Mouse (Mus musculus) thymus, postnatal 4 days (tissue): Measurements from ENCODE around the gene Apbb2.

Experiments used
- DNase-seq: peaks from one replicate; pipeline ENCODE4 v3.0.0; 2021

Gene Apbb2

DNA sequence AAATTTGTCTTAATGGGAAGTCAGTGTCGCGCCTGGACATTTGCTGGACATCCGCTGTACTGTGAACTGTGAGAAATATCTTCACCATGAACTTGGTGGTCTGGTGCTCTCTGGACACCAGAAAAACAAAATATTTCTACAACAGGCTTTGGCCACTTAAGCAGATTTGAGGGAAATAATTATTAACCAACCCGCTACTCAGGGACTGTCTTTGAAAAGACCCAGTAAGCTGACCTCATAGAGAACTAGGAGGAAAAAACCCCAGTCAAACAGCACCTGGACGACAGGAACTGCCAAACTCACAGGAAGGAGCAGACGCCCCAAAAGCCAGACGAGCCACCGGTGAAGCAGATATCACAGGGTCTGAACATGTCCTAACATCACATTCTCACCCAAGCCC is 18.2 kb downstream of the Apbb2 start:
- DNase-seq: no peak

DNA sequence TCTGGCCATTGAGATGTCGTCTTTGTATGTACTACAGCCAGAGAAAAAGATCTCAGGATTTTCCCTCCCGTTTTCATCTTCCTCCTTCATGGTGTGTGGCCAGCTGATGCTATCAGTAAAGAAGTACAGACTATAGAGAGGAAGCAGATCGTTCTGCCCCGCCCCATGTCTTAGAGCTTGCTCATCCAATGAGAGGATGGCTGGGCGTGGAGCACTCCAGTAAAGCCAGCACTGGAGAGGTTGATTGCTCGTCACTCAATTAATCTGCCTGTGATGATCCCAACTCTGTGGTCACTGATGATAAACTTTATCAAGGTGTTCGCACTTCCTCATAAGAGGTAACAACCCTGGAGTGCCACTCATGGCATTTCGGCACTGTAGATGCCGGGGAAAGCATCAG is 18.7 kb downstream of the Apbb2 start:
- DNase-seq: no peak

DNA sequence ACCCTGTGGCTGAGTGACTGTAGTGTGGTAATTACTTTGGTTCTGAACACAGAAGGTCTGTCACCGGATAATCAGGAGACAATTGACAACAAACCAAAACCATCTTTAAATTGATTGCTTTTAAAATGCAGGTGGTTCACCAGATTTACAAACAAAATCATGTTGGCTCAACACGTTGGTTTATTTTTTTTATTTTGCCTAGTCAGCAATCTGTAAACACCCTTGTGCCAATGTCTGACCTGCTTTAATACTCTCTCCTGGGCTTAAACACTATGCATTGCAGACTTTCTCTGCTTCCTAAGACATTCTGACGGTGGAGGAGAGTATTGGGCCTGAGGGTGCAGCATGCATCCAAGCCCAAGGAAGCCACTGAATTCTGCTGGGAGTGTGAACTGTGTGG is 22.3 kb downstream of the Apbb2 start:
- DNase-seq: no peak

- DNase-seq: no peak
These were observed 23.7 kb downstream of the Apbb2 start for GRCm38 (mm10) chr5:66594881-66595280.

GRCm38 (mm10) chr5:66586236-66586745 is 32.3 kb downstream of the Apbb2 start:
- DNase-seq: no peak

DNA sequence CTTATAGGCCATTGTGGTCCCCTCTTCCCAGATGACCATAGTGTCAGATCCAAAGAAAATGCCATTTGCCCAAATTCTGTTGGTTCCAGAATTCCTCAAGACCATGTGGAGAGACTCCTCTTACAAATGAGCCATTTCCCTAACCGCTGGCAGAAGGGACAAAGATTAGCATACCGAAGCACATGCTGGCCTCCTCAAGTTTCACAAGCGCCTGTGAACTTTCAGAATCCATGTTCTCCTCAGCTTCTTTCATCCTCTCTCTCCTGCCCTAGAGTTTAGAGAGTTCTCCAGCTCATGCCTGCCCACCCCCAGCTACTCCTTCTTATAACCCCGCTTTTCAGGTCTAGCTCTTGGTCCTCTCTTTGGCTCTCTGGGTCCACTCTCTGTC is 35.6 kb downstream of the Apbb2 start:
- no peak for DNase-seq

- DNase-seq: no peak
These were observed 36.1 kb downstream of the Apbb2 start for GRCm38 (mm10) chr5:66582281-66583018.

DNA sequence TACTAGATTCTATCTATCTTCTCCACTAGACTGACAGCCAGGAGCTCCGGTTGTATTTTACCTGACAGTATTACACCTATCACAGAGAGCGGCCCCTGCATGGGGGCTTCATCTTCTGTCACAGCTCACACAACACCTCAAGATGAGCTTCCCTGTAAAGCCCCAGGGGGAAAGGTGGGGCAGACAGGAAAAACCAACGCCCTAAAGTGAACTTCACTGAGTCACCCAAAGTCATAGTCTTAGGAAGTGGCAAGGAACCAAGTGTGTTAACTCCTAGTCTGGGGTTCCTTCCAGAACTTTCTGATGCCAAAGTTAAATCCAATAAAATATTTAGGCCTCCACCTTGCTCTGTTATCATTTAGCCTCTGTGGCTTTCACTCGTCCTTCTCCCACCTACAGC is 39.5 kb downstream of the Apbb2 start:
- DNase-seq: no peak

GRCm38 (mm10) chr5:66576299-66576698 is 42.3 kb downstream of the Apbb2 start:
- DNase-seq: no peak

DNA sequence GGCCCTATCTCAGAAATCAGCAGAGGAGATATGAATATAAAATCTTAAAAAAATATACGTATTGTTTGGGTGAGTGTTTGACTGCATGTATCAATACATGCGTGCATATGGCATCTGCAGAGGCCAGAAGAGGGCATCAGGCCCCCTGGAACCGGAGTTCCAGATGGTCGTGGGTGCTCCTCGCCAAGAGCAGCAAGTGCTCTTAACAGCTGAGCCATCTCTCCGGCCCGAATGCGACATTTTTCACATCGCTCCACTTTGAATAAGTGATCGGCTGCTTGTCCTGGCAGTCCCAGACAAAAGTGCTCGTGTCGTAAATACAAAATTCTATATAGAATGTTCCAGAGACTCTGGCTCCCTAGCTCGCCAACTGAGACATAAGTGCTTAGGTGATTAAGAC is 43.4 kb downstream of the Apbb2 start:
- DNase-seq: no peak

GRCm38 (mm10) chr5:66573266-66573665 is 45.3 kb downstream of the Apbb2 start:
- DNase-seq: no peak

GRCm38 (mm10) chr5:66572086-66572855 is 46.3 kb downstream of the Apbb2 start:
- no peak for DNase-seq

DNA sequence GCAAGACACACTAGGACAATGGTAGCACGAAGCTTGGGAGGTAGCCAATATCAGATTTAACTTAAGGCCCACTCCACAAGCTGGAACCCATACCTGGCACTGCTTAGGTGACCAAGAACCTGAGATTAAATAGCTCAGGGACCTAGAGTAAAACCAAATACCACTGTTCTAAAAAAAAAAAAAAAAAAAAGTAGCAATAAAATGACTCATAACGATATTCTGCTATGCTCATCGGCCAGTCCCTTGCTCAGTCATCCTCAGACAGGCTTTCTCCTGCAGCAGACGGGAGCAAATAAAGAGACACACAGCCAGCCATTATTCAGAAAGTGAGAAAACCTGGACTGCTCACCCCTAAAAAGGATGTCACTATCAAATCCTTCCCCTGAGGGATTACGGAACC is 47.9 kb downstream of the Apbb2 start:
- DNase-seq: no peak

DNA sequence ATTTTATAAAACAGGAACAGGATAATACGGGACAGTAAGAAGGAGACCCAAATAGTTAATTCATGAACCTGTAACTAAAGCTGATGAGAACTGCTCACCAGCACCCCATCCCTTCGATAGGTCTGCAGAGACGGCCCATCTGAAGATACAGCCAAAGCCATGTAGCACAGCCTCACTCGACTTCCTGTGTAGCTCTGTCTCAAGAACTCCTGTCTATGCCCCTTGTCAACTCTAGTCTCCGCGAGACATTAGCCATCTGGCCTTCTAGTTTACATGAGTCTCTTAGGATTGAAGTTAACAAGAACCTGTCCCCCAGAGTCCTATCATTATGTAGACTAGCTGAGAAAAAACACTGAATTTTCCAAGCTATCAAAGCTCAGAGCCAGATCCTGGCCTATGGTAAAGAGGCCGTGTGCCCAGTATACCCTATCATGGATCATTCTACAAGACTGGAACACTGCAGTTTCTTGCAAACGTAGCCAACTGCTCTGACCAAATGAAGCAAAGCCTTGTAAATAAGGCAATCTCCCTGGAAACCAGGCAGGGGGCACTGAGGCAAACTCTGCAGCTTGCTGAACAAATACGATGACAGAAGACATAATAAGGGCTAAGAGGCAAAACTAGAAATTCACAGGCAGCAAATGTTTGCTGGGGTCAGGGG is 49.3 kb downstream of the Apbb2 start:
- no peak for DNase-seq

GRCm38 (mm10) chr5:66568002-66568401 is 50.6 kb downstream of the Apbb2 start:
- no peak for DNase-seq

GRCm38 (mm10) chr5:66567424-66567823 is 51.2 kb downstream of the Apbb2 start:
- DNase-seq: no peak

DNA sequence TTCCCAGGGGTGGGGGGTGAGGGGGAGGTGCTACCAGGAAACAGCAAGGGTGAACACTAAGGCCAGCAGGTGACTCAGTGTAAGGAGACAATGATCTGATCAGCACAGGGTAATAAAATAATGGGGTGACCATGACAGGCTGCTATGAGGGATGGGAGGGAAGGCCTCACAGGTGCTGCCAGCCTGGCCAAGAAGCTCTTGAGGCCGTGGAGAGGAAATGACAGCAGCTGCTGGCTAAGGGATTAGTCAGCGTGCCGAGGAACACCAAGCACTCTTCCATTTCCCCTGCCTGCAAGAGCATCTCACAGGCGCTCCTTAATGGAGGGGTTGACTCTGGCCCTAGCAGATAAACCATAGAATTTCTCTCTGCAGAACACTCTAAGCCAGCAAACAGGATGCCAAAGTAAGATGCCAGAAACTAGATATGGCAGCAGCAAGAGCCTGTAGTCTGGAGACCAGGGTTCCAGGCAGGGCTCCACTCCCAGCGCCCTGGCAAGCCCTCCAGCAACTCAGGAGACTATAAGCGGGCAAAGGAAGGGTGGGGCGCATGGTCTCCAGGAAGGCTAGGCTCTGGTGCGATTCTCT is 58.9 kb downstream of the Apbb2 start:
- DNase-seq: no peak

- DNase-seq: no peak
These were observed 60.5 kb downstream of the Apbb2 start for GRCm38 (mm10) chr5:66558094-66558493.

GRCm38 (mm10) chr5:66553933-66554332 is 64.7 kb downstream of the Apbb2 start:
- no peak for DNase-seq

DNA sequence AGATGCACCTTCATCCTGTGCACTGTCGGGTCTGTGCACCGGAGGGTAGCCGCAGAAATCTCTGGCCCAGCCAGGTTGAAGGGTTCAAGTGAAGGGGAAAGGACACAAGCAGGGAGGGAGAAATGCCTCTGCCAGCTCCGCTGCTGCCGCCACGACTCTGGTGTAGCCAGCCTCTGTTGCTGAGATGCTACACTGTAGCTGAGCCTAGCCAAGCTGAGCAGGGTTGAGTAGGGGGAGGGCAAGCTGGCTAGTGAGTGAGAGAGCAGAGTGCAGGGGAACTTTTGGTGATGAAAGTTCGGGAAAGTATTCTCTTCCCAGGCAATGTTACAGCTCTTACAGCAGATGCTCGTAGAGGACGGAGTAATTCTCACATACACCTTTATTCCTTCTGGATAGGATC is 66.3 kb downstream of the Apbb2 start:
- no peak for DNase-seq

DNA sequence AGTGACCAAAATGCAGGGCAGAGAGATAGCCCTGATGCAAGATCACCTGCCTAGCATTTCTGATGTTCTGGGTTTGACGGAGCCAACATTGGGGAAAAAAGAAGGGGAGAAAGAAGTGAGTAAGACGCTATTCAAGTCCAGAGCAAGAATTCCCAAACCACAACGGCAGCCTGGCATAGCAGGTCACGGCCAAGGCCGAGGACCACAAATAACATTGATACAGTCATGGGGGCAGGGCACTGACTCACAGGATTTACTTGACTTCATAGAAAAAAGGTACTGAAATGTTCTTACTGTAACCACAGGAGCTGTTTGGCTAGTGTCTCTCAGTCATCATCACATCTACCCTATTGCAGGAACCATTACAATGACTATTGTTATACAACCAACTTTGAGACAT is 68.3 kb downstream of the Apbb2 start:
- no peak for DNase-seq

DNA sequence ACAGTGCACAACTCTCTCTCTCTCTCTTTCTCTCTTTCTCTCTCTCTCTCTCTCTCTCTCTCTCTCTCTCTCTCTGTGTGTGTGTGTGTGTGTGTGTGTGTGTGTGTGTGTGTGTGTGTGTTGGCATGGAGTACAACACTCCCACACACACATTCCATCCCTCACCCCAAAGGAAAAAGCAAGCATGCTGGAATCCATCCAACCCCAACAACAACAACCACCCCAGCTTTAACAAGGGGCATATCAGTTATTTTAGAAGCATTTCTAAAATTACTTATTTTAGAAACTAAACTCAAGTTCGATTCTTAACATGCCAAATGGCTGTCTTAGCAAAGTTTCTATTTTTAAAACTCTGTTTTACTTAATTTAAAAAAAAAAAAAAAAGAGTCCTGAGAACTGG is 68.9 kb downstream of the Apbb2 start:
- DNase-seq: no peak

- DNase-seq: no peak
These were observed 71.5 kb downstream of the Apbb2 start for GRCm38 (mm10) chr5:66546969-66547511.
